Mouse (Mus musculus) adrenal gland, postnatal 10 days (tissue): Measurements from ENCODE around the gene Mtmr11. TPM values are rescaled to one million over a fixed set of nuclear protein-coding genes. Genes with fewer than 3 reads are reported as not detected.

Experiments
- DNase-seq: peaks from one replicate; pipeline ENCODE4 v3.0.0; 2021; ENCODE audit warnings: mixed read lengths
- microRNA-seq: library from miRNA; unstranded; fragments of <30 nt; microRNA quantifications from one replicate; pipeline ENCODE4 v1.2.0, GENCODE M21; 2021
- total RNA-seq, 2 experiments: library from RNA; stranded (reverse); gene quantifications; 2 replicates each; pipeline ENCODE4 v1.2.3; 2021

Mtmr11 gene
- total RNA-seq, 2 experiments from 2014 or later, result 13.0 to 17.1 TPM

- peak; percentile 36 for DNase-seq
Measured at GRCm38 (mm10) chr3:96219191-96219641, 57.4 kb downstream of the Mtmr11 start.

- DNase-seq, result peak; percentile 79
Measured at GRCm38 (mm10) chr3:96219661-96220130, 57.9 kb downstream of the Mtmr11 start, which contains the start of the genes Bola1 and Hist2h2ab. Gene Bola1 (minus strand): TSS chr3:96219709. Gene Hist2h2ab (plus strand): TSS chr3:96219865.

- peak; percentile 35 for DNase-seq
Measured at GRCm38 (mm10) chr3:96220131-96220764, 58.4 kb downstream of the Mtmr11 start.

- DNase-seq, result peak; percentile 91
Measured at GRCm38 (mm10) chr3:96220765-96221639, 59.2 kb downstream of the Mtmr11 start, which contains the start of the genes Hist2h2ac and Hist2h2be. Gene Hist2h2ac (minus strand): TSS chr3:96220880. Gene Hist2h2be (plus strand): TSS chr3:96221119.

Small RNA genes within 50 kb of the gene (microRNA-seq; reads per million reads assigned to microRNA genes)
- gene Gm44492, result not detected

Other genes with a start within 250 kb of the Mtmr11 start
- gene Anp32e, start 232.8 kb upstream of the Mtmr11 start, total RNA-seq, result 100 to 1,000 TPM in 1 of 2 experiments, 10 to 100 TPM in 1; 89.8 to 110 TPM
- 10 to 100 TPM; 34.0 to 36.7 TPM for gene Plekho1, start 166.0 kb upstream of the Mtmr11 start, total RNA-seq
- 10 to 100 TPM; 31.7 to 35.0 TPM for gene Vps45, start 103.5 kb upstream of the Mtmr11 start, total RNA-seq
- gene Otud7b, start 57.5 kb upstream of the Mtmr11 start, total RNA-seq, result 10 to 100 TPM; 32.3 to 33.4 TPM
- gene Sf3b4, start 10.3 kb downstream of the Mtmr11 start, total RNA-seq, result 10 to 100 TPM; 50.4 to 50.9 TPM
- gene Sv2a, start 19.1 kb downstream of the Mtmr11 start, total RNA-seq, result 10 to 100 TPM in 1 of 2 experiments, 1 to 10 TPM in 1; 9.5 to 14.2 TPM
- 10 to 100 TPM; 28.6 to 31.3 TPM for gene Bola1, start 57.7 kb downstream of the Mtmr11 start, total RNA-seq
- gene Hist2h2ab, start 57.9 kb downstream of the Mtmr11 start, total RNA-seq, result 10 to 100 TPM; 17.5 to 21.2 TPM
- gene Hist2h2ac, start 58.9 kb downstream of the Mtmr11 start, total RNA-seq, result 100 to 1,000 TPM; 154 to 170 TPM
- 10 to 100 TPM in 1 of 2 experiments, 1 to 10 TPM in 1; 6.9 to 10.8 TPM for gene Hist2h2be, start 59.1 kb downstream of the Mtmr11 start, total RNA-seq
- gene Hist2h3c2, start 77.1 kb downstream of the Mtmr11 start, total RNA-seq, result 100 to 1,000 TPM; 135 to 152 TPM
- 1,000 to 10,000 TPM in 1 of 2 experiments, 100 to 1,000 TPM in 1; 944 to 1,071 TPM for gene Hist2h2aa2, start 78.3 kb downstream of the Mtmr11 start, total RNA-seq
- gene Hist2h2aa1, start 83.5 kb downstream of the Mtmr11 start, total RNA-seq, result 10 to 100 TPM; 27.3 to 37.4 TPM
- gene Hist2h3c1, start 84.7 kb downstream of the Mtmr11 start, total RNA-seq, result under 1 TPM in 1 of 2 experiments, not detected in 1; 0.39 TPM
- gene Hist2h4, start 101.3 kb downstream of the Mtmr11 start, total RNA-seq, result 10 to 100 TPM; 71.1 to 77.9 TPM
- 100 to 1,000 TPM; 500 to 681 TPM for gene Hist2h3b, start 106.7 kb downstream of the Mtmr11 start, total RNA-seq
- 100 to 1,000 TPM; 491 to 635 TPM for gene Hist2h2bb, start 107.7 kb downstream of the Mtmr11 start, total RNA-seq
- gene Fcgr1, start 132.0 kb downstream of the Mtmr11 start, total RNA-seq, result under 1 TPM; 0.84 to 0.88 TPM